Mouse (Mus musculus) limb, embryonic 11.5 days (tissue): ENCODE measurements around the gene Ccl26. TPM values are rescaled to one million over a fixed set of nuclear protein-coding genes. Genes with fewer than 3 reads are reported as not detected.

Source experiments
- ATAC-seq: fragments of 200-750 bp; cut with Nextera tagmentation; 2 replicates; pipeline ENCODE4 v1.8.0; 2017; ENCODE audit warnings: low read depth; ENCODE audit not compliant: insufficient number of reproducible peaks, low FRiP score, low TSS enrichment
- DNase-seq: peaks from one replicate; pipeline ENCODE4 v3.0.0-alpha.2; 2015; ENCODE audit warnings: low spot score
- H3K27ac ChIP-seq: fragments of 300-500 bp; sonication (generic); replicated peaks from 2 replicates; pipeline ENCODE4 v1.5.1; 2014; ENCODE audit warnings: low read depth, mild to moderate bottlenecking, low read length
- H3K27me3 ChIP-seq: fragments of 300-500 bp; sonication (generic); 2 replicates; pipeline ENCODE4 v1.6.1; 2014; ENCODE audit warnings: mild to moderate bottlenecking, low read length, mixed read lengths; ENCODE audit not compliant: control insufficient read depth, insufficient read depth
- H3K36me3 ChIP-seq: fragments of 300-500 bp; sonication (generic); 2 replicates; pipeline ENCODE4 v1.6.1; 2014; ENCODE audit warnings: mild to moderate bottlenecking, low read length, moderate library complexity, mixed read lengths; ENCODE audit not compliant: control insufficient read depth, insufficient read depth
- H3K4me1 ChIP-seq: fragments of 300-500 bp; sonication (generic); 2 replicates; pipeline ENCODE4 v1.6.1; 2014; ENCODE audit warnings: low read length, mixed read lengths; ENCODE audit not compliant: control insufficient read depth, insufficient read depth
- H3K4me2 ChIP-seq: fragments of 300-500 bp; sonication (generic); 2 replicates; pipeline ENCODE4 v1.6.1; 2014; ENCODE audit warnings: low read depth, mild to moderate bottlenecking, moderate library complexity; ENCODE audit not compliant: severe bottlenecking
- H3K4me3 ChIP-seq: fragments of 300-500 bp; sonication (generic); 2 replicates; pipeline ENCODE4 v1.5.1; 2014; ENCODE audit warnings: low read depth, low read length
- H3K9ac ChIP-seq: fragments of 300-500 bp; sonication (generic); 2 replicates; pipeline ENCODE4 v1.6.1; 2014; ENCODE audit warnings: mild to moderate bottlenecking, low read length
- H3K9me3 ChIP-seq: fragments of 300-500 bp; sonication (generic); 2 replicates; pipeline ENCODE4 v1.6.1; 2016; ENCODE audit warnings: low read length; ENCODE audit not compliant: control insufficient read depth
- WGBS: fragments of 180-500 bp; shearing (Covaris S2); extraction: QIAGEN DNeasy Blood & Tissue Kit; methylation state at CpG from one replicate; pipeline ENCODE4 v1.1.7; 2014; 5-methylcytosine and 5-hydroxymethylcytosine counted together
- polyA plus RNA-seq: library from polyadenylated mRNA; unstranded; fragments of >200 nt; fragmentation: Nextera tagmentation; extraction: Ambion mirVana; gene quantifications from 2 replicates; pipeline ENCODE4 v1.2.1, GENCODE M21; 2014

Gene Ccl26
- polyA plus RNA-seq, 1 experiment from 2014 or later, result not detected

- Histone ChIP-seq H3K27me3 (no peaks in the 10 kb centered on the region), H3K9ac (no peak overlapping the region), H3K27ac (no peak overlapping the region), H3K9me3 (no peaks in the 10 kb centered on the region), H3K4me1 (no peaks in the 10 kb centered on the region), H3K4me3 (no peak overlapping the region), H3K36me3 (no peaks in the 10 kb centered on the region), H3K4me2 (no peak overlapping the region)
- ATAC-seq, result no peak
- 87% methylated on average over 4 of the region's 4 CpGs for WGBS
- DNase-seq, result no peak
Measured at GRCm38 (mm10) chr5:135582330-135582729, 19.0 kb upstream of the Ccl26 start.

- DNase-seq, result no peak
Measured at GRCm38 (mm10) chr5:135579331-135579751, 16.0 kb upstream of the Ccl26 start.

GRCm38 (mm10) chr5:135576055-135576454, 12.7 kb upstream of the Ccl26 start:
- Histone ChIP-seq H3K4me1 (no peaks in the 10 kb centered on the region), H3K27ac (no peak overlapping the region), H3K4me3 (no peak overlapping the region), H3K36me3 (no peaks in the 10 kb centered on the region), H3K4me2 (no peak overlapping the region), H3K9ac (no peak overlapping the region), H3K27me3 (no peaks in the 10 kb centered on the region), H3K9me3 (no peaks in the 10 kb centered on the region)
- 62% methylated on average over 4 of the region's 4 CpGs for WGBS
- no peak for ATAC-seq
- no peak for DNase-seq

More at GRCm38 (mm10) chr5:135579331-135579751, 16.0 kb upstream of the Ccl26 start:
- no peak overlapping the region for H3K27ac ChIP-seq
- no peak for ATAC-seq
- no peaks in the 10 kb centered on the region for H3K4me1 ChIP-seq
- no peaks in the 10 kb centered on the region for H3K36me3 ChIP-seq
- no peak overlapping the region for H3K4me3 ChIP-seq
- no peaks in the 10 kb centered on the region for H3K9me3 ChIP-seq
- no peaks in the 10 kb centered on the region for H3K27me3 ChIP-seq
- H3K9ac ChIP-seq, result no peak overlapping the region
- WGBS, result 87% methylated on average over 10 of the region's 10 CpGs
- H3K4me2 ChIP-seq, result no peak overlapping the region

GRCm38 (mm10) chr5:135573006-135573405, 9.6 kb upstream of the Ccl26 start, which contains the start of gene Ccl24:
Gene Ccl24, minus strand, starts transcription at chr5:135573049.
- H3K4me3 ChIP-seq, result no peak within 1 kb of the TSS
- ATAC-seq, result no peak
- no peaks in the 10 kb centered on the region for H3K9me3 ChIP-seq
- 95% methylated on average over 6 of the region's 6 CpGs for WGBS
- no peak for DNase-seq
- H3K27ac ChIP-seq, result no peak within 1 kb of the TSS
- H3K27me3 ChIP-seq, result no peaks in the 10 kb centered on the region
- no peaks in the 10 kb centered on the region for H3K36me3 ChIP-seq
- no peaks in the 10 kb centered on the region for H3K4me1 ChIP-seq
- no peak within 1 kb of the TSS for H3K4me2 ChIP-seq
- H3K9ac ChIP-seq, result no peak within 1 kb of the TSS

DNA sequence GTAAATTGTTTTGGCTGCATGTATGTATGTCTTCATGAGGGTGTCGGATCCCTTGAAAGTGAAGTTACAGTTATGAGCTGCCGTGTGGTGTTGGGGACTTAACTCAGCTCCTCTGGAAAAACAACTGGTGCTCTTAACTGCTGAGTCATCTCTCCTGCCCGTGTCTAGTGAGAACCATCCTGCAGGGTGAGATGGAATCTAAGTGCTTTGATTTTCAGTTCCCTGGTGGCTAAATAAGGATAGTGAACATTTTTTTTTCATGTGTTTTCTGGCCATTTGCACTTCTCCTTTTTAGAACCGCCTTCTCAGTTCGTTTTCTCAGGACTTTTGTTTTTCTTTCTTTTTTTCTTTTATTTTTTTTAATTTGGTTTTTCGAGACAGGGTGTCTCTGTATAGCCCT, 5.3 kb upstream of the Ccl26 start:
- 76% methylated on average over 6 of the region's 6 CpGs for WGBS
- no peak overlapping the region for H3K4me2 ChIP-seq

DNA sequence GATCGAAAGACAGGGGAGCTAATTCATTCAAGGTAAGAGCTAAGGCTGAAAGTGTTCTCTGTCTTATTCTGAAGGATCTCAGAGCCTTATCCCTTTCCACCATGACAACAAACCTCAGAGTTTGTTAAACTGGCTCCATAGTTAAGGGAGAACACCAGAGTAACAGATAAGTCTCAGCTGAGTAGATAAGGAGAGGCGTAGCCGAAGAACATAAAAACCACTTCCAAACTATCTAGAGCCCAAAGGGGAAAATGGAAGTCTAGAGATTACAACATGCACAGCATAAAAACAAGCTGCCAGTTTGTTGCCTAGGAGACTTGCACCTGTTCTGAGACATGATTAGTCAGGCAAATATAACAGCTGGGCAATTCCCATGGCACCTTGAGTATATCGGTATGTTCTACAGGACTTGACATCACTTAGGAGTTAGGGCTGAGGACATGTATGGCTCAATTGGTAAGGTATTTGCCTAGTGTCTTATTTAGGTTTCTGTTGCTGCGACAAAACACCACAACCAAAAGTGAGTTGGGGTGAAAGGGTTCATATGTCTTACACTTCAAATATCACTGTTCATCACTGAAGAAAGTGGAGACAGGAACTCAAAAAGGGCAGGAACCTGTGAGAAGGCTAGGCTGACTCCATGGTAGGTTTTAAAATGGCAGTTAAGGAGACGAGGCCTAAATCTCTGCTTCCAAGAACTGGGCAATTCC, 4.3 kb upstream of the Ccl26 start:
- H3K4me3 ChIP-seq, result no peak overlapping the region
- no peak for ATAC-seq
- H3K4me2 ChIP-seq, result no peak overlapping the region
- DNase-seq, result no peak
- no peaks in the 10 kb centered on the region for H3K36me3 ChIP-seq
- H3K27ac ChIP-seq, result no peak overlapping the region
- no peaks in the 10 kb centered on the region for H3K4me1 ChIP-seq
- H3K9ac ChIP-seq, result no peak overlapping the region
- H3K27me3 ChIP-seq, result no peaks in the 10 kb centered on the region
- 86% methylated on average over 6 of the region's 6 CpGs for WGBS
- no peaks in the 10 kb centered on the region for H3K9me3 ChIP-seq

More for the DNA sequence above, 5.3 kb upstream of the Ccl26 start:
- Histone ChIP-seq H3K4me1 (no peaks in the 10 kb centered on the region), H3K9me3 (no peaks in the 10 kb centered on the region), H3K36me3 (no peaks in the 10 kb centered on the region), H3K27ac (no peak overlapping the region), H3K9ac (no peak overlapping the region), H3K4me3 (no peak overlapping the region), H3K27me3 (no peaks in the 10 kb centered on the region)
- DNase-seq, result no peak
- ATAC-seq, result no peak

- no peaks in the 10 kb centered on the region for H3K36me3 ChIP-seq
- 71% methylated on average over 3 of the region's 3 CpGs for WGBS
- DNase-seq (no peak), ATAC-seq (no peak)
- no peak overlapping the region for H3K4me2 ChIP-seq
- H3K27me3 ChIP-seq, result 0 out of 2 replicates have a peak, but pooled peaks cover 2% of the 10 kb centered on the region
- no peak overlapping the region for H3K27ac ChIP-seq
- H3K9ac ChIP-seq, result no peak overlapping the region
- no peaks in the 10 kb centered on the region for H3K9me3 ChIP-seq
- H3K4me3 ChIP-seq, result no peak overlapping the region
- no peaks in the 10 kb centered on the region for H3K4me1 ChIP-seq
Measured at GRCm38 (mm10) chr5:135557671-135558070, 5.7 kb downstream of the Ccl26 start.

- Histone ChIP-seq H3K9ac (no peak overlapping the region), H3K9me3 (no peaks in the 10 kb centered on the region), H3K4me3 (no peak overlapping the region), H3K36me3 (no peaks in the 10 kb centered on the region), H3K27me3 (0 out of 2 replicates have a peak, but pooled peaks cover 2% of the 10 kb centered on the region), H3K27ac (no peak overlapping the region), H3K4me1 (no peaks in the 10 kb centered on the region), H3K4me2 (no peak overlapping the region)
- no peak for ATAC-seq
- WGBS, result 9% methylated on average over 4 of the region's 4 CpGs
- DNase-seq, result no peak
Measured at GRCm38 (mm10) chr5:135557051-135557450, 6.3 kb downstream of the Ccl26 start.

DNA sequence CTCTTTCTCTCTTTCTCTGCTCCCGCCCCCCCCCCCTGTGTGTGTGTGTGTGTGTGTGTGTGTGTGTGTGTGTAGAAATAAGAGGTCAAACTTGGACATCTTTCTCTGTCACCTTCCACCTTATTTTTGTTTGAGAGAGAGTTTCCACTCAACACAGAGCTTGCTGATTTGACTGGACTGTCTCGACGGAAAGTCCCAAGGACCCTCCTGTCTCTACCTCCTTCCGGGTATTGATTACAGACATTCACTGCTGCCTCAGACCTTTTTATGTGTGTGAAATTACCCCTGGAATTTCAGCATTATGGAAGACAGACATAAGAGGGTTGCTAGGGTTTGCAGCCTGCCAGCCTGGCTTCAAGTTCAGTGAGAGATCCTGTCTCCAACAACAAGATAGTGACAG, 7.1 kb downstream of the Ccl26 start:
- H3K9me3 ChIP-seq, result no peaks in the 10 kb centered on the region
- no peak for DNase-seq
- no peak overlapping the region for H3K4me2 ChIP-seq
- no peak for ATAC-seq
- no peaks in the 10 kb centered on the region for H3K4me1 ChIP-seq
- H3K4me3 ChIP-seq, result no peak overlapping the region
- WGBS, result 89% methylated on average over 3 of the region's 4 CpGs
- no peak overlapping the region for H3K27ac ChIP-seq
- H3K36me3 ChIP-seq, result no peaks in the 10 kb centered on the region
- H3K27me3 ChIP-seq, result 0 out of 2 replicates have a peak, but pooled peaks cover 2% of the 10 kb centered on the region
- H3K9ac ChIP-seq, result no peak overlapping the region
